Mouse (Mus musculus) limb, embryonic 12.5 days (tissue): ENCODE measurements at regions not wholly inside any gene's neighbourhood (a gene's known extent, or its start where the extent isn't known, plus 50 kb on each side); places are given as distances from the start of the nearest gene placed in this dataset.

Experiments
- ATAC-seq: fragments of 200-750 bp; cut with Nextera tagmentation; 2 replicates; pipeline ENCODE4 v1.8.0; 2017; ENCODE audit warnings: low read depth, moderate TSS enrichment; ENCODE audit not compliant: insufficient number of reproducible peaks, insufficient read depth, low FRiP score, low TSS enrichment
- H3K27ac ChIP-seq: fragments of 300-500 bp; sonication (generic); 2 replicates; pipeline ENCODE4 v1.5.1; 2016; ENCODE audit warnings: mild to moderate bottlenecking, moderate library complexity
- H3K27me3 ChIP-seq: fragments of 300-500 bp; sonication (generic); 2 replicates; pipeline ENCODE4 v1.6.1; 2016; ENCODE audit warnings: mild to moderate bottlenecking, moderate library complexity
- H3K36me3 ChIP-seq: fragments of 300-500 bp; sonication (generic); 2 replicates; pipeline ENCODE4 v1.6.1; 2016; ENCODE audit warnings: mild to moderate bottlenecking, moderate library complexity
- H3K4me1 ChIP-seq: fragments of 300-500 bp; sonication (generic); replicated peaks from 2 replicates; pipeline ENCODE4 v1.6.1; 2016
- H3K4me2 ChIP-seq: fragments of 300-500 bp; sonication (generic); 2 replicates; pipeline ENCODE4 v1.6.1; 2016; ENCODE audit warnings: mild to moderate bottlenecking, moderate library complexity
- H3K4me3 ChIP-seq: fragments of 300-500 bp; sonication (generic); replicated peaks from 2 replicates; pipeline ENCODE4 v1.5.1; 2016; ENCODE audit warnings: mild to moderate bottlenecking
- H3K9ac ChIP-seq: fragments of 300-500 bp; sonication (generic); replicated peaks from 2 replicates; pipeline ENCODE4 v1.6.1; 2016; ENCODE audit warnings: mild to moderate bottlenecking, moderate library complexity
- H3K9me3 ChIP-seq: fragments of 300-500 bp; sonication (generic); 2 replicates; pipeline ENCODE4 v1.6.1; 2016; ENCODE audit warnings: mild to moderate bottlenecking, moderate library complexity
- WGBS: fragments of 180-500 bp; shearing (Covaris S2); methylation state at CpG from one replicate; pipeline ENCODE4 v1.1.7; 2016; 5-methylcytosine and 5-hydroxymethylcytosine counted together

DNA sequence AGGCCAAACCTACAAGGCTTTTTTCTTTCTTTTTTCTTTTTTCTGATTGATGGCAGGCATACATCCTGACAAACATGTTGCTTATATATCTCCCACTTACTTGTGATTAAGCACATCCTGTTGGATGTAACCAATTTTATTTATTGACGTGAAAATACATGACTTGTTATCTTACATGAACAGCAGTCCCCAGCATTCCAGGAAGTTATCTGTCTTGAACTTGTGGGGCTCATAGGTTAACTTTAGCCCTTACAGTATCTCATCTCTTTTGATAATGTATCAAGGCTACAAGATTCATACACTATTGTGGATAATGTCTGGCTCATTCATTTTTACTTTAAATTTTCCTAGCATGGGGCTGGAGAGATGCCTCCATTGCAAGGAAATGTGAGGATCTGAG is 852.0 kb upstream of the Agtr1b start:
- WGBS: 82% methylated on average over 1 of the region's 1 CpGs
- Histone ChIP-seq H3K27ac (no peak overlapping the region), H3K4me3 (no peak overlapping the region), H3K4me1 (no peaks in the 10 kb centered on the region), H3K36me3 (no peaks in the 10 kb centered on the region), H3K27me3 (no peaks in the 10 kb centered on the region), H3K9me3 (no peaks in the 10 kb centered on the region), H3K4me2 (no peak overlapping the region), H3K9ac (no peak overlapping the region)
- ATAC-seq: no peak

GRCm38 (mm10) chr3:21241184-21241583 is 835.3 kb upstream of the Tbl1xr1 start:
- no peak overlapping the region for H3K9ac ChIP-seq
- WGBS: 86% methylated on average over 2 of the region's 2 CpGs
- H3K27me3 ChIP-seq: no peaks in the 10 kb centered on the region
- H3K4me3 ChIP-seq: no peak overlapping the region
- H3K27ac ChIP-seq: no peak overlapping the region
- no peak overlapping the region for H3K4me2 ChIP-seq
- no peaks in the 10 kb centered on the region for H3K4me1 ChIP-seq
- no peaks in the 10 kb centered on the region for H3K9me3 ChIP-seq
- no peaks in the 10 kb centered on the region for H3K36me3 ChIP-seq
- ATAC-seq: no peak

DNA sequence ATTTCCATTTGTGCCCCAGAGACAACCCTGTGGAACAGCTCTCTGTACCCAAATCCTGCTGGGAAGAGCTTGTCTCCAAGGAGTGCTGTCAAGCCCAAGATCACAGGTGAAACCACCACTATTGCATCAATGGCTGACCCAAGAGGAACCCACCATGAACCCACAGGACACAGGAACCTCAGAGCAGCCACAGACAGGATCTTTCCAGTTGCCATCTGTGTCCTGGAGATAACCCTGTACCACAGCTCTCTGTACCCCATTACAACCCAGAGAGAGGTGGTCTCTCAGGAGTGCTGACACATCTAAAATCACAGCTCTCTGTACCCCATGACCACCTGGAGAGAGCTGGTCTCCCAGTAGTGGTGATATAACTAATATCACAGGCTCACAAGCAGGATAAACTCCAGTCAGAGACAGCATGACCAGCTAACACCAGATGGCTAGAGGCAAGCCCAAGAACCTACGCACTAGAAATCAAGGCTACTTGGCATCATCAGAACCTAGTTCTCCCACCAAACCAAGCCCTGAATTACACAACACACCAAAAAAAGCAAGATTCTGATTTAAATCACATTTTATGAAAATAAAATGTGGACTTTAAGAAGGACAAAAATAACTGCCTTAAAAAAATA is 820.2 kb upstream of the Tbl1xr1 start:
- 100% methylated on average over 1 of the region's 1 CpGs for WGBS
- Histone ChIP-seq H3K4me2 (no peak overlapping the region), H3K4me3 (no peak overlapping the region)

GRCm38 (mm10) chr3:21263317-21263716 is 813.1 kb upstream of the Tbl1xr1 start:
- no peak for ATAC-seq
- Histone ChIP-seq H3K9me3 (no peaks in the 10 kb centered on the region), H3K9ac (no peak overlapping the region), H3K36me3 (no peaks in the 10 kb centered on the region), H3K27me3 (no peaks in the 10 kb centered on the region), H3K4me2 (no peak overlapping the region), H3K27ac (no peak overlapping the region), H3K4me3 (no peak overlapping the region), H3K4me1 (no peaks in the 10 kb centered on the region)
- WGBS: 84% methylated on average over 2 of the region's 2 CpGs

More for the DNA sequence above, 820.2 kb upstream of the Tbl1xr1 start:
- no peak for ATAC-seq
- Histone ChIP-seq H3K4me1 (no peaks in the 10 kb centered on the region), H3K27ac (no peak overlapping the region), H3K9ac (no peak overlapping the region), H3K36me3 (no peaks in the 10 kb centered on the region), H3K9me3 (no peaks in the 10 kb centered on the region), H3K27me3 (no peaks in the 10 kb centered on the region)

- ATAC-seq: no peak
- no peaks in the 10 kb centered on the region for H3K9me3 ChIP-seq
- no peaks in the 10 kb centered on the region for H3K36me3 ChIP-seq
- 80% methylated on average over 2 of the region's 2 CpGs for WGBS
- H3K4me1 ChIP-seq: no peaks in the 10 kb centered on the region
- H3K4me3 ChIP-seq: no peak overlapping the region
- H3K27ac ChIP-seq: no peak overlapping the region
- no peak overlapping the region for H3K4me2 ChIP-seq
- H3K9ac ChIP-seq: no peak overlapping the region
- no peaks in the 10 kb centered on the region for H3K27me3 ChIP-seq
These were observed 811.0 kb upstream of the Tbl1xr1 start for GRCm38 (mm10) chr3:21265491-21265890.

- WGBS: 77% methylated on average over 7 of the region's 7 CpGs
- H3K4me3 ChIP-seq: no peak overlapping the region
- no peak for ATAC-seq
These were observed 807.9 kb upstream of the Tbl1xr1 start for GRCm38 (mm10) chr3:21268429-21269129.

DNA sequence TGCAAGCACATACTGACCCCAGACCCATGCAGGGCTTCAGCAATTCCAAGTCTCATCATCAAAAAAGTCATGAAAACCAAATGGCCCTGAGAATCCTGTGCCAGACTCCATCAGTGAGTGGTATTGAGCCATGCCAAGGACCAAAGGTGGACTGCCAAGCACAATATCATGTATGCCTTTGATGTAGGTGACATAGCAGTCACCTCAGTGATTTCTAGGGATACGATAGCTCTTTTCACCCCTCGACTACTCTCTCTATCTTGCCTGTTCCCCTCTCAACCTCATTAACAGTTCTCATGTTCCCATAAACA is 807.4 kb upstream of the Tbl1xr1 start:
- Histone ChIP-seq H3K36me3 (no peaks in the 10 kb centered on the region), H3K9me3 (no peaks in the 10 kb centered on the region), H3K27ac (no peak overlapping the region), H3K4me3 (no peak overlapping the region), H3K4me2 (no peak overlapping the region), H3K9ac (no peak overlapping the region), H3K4me1 (no peaks in the 10 kb centered on the region), H3K27me3 (no peaks in the 10 kb centered on the region)
- 80% methylated on average over 2 of the region's 2 CpGs for WGBS
- ATAC-seq: no peak

More at GRCm38 (mm10) chr3:21268429-21269129, 807.9 kb upstream of the Tbl1xr1 start:
- Histone ChIP-seq H3K4me1 (no peaks in the 10 kb centered on the region), H3K27me3 (no peaks in the 10 kb centered on the region), H3K9me3 (no peaks in the 10 kb centered on the region), H3K36me3 (no peaks in the 10 kb centered on the region), H3K9ac (no peak overlapping the region), H3K4me2 (no peak overlapping the region), H3K27ac (no peak overlapping the region)

DNA sequence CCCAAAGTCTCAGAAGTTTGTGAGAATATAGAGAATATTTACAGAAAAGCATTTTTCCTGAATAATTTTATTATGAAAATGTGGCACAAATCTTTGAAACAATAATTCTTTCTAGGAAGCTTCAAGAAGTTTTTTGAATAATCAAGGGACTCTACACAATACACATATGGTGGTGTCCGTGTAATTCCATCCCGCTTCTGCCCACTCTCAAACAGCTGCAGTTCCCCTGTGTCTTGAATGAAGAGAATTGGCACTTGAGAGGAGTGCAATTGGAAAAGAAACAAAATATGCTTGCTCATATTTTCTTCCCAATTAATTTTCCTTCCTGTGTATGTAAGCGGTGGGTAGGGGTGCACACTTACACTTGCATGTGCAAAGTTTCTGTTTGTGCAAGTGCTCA is 805.7 kb upstream of the Tbl1xr1 start:
- Histone ChIP-seq H3K4me2 (no peak overlapping the region), H3K36me3 (no peaks in the 10 kb centered on the region), H3K27ac (no peak overlapping the region), H3K4me3 (no peak overlapping the region), H3K27me3 (no peaks in the 10 kb centered on the region), H3K9me3 (no peaks in the 10 kb centered on the region), H3K4me1 (no peaks in the 10 kb centered on the region), H3K9ac (no peak overlapping the region)
- WGBS: 93% methylated on average over 3 of the region's 3 CpGs
- no peak for ATAC-seq

- ATAC-seq: no peak
- no peaks in the 10 kb centered on the region for H3K4me1 ChIP-seq
- no peak overlapping the region for H3K4me2 ChIP-seq
- no peaks in the 10 kb centered on the region for H3K27me3 ChIP-seq
- H3K27ac ChIP-seq: no peak overlapping the region
- H3K36me3 ChIP-seq: no peaks in the 10 kb centered on the region
- H3K4me3 ChIP-seq: no peak overlapping the region
- no peaks in the 10 kb centered on the region for H3K9me3 ChIP-seq
- H3K9ac ChIP-seq: no peak overlapping the region
- WGBS: 88% methylated on average over 4 of the region's 4 CpGs
These were observed 804.2 kb upstream of the Tbl1xr1 start for GRCm38 (mm10) chr3:21272219-21272618.

GRCm38 (mm10) chr3:21292774-21293173 is 783.7 kb upstream of the Tbl1xr1 start:
- no peak overlapping the region for H3K4me2 ChIP-seq
- ATAC-seq: no peak
- H3K27ac ChIP-seq: no peak overlapping the region
- H3K27me3 ChIP-seq: no peaks in the 10 kb centered on the region
- whole genome bisulfite sequencing: 84% methylated on average over 1 of the region's 1 CpGs
- H3K9ac ChIP-seq: no peak overlapping the region
- H3K36me3 ChIP-seq: no peaks in the 10 kb centered on the region
- H3K4me3 ChIP-seq: no peak overlapping the region
- no peaks in the 10 kb centered on the region for H3K4me1 ChIP-seq
- no peaks in the 10 kb centered on the region for H3K9me3 ChIP-seq

DNA sequence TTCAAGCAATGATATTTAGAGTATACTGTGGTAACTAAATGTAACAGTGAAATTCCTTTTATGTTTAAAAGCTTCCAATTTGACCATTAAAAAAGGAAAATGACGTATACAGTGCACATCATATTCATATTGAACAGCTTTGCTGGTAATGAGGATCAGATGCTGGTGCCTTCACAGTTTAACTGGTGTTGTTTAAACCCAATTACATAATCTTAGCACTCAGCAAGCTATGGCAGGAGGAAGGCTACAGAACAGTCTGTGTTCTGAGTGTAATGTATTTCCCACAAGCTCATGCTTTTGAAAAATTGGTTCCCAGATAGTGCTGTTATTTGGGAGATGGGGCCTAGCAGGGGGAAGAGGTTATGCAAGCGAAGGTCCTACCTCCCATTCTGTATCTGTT is 783.1 kb upstream of the Tbl1xr1 start:
- WGBS: 53% methylated on average over 2 of the region's 2 CpGs
- no peak overlapping the region for H3K4me2 ChIP-seq
- no peak for ATAC-seq

GRCm38 (mm10) chr3:21294776-21295175 is 781.7 kb upstream of the Tbl1xr1 start:
- WGBS: 85% methylated on average over 3 of the region's 3 CpGs
- Histone ChIP-seq H3K4me3 (no peak overlapping the region), H3K27me3 (no peaks in the 10 kb centered on the region)

More for the DNA sequence above, 783.1 kb upstream of the Tbl1xr1 start:
- no peak overlapping the region for H3K4me3 ChIP-seq
- H3K9me3 ChIP-seq: no peaks in the 10 kb centered on the region
- no peaks in the 10 kb centered on the region for H3K4me1 ChIP-seq
- H3K9ac ChIP-seq: no peak overlapping the region
- no peak overlapping the region for H3K27ac ChIP-seq
- no peaks in the 10 kb centered on the region for H3K27me3 ChIP-seq
- H3K36me3 ChIP-seq: no peaks in the 10 kb centered on the region

More at GRCm38 (mm10) chr3:21294776-21295175, 781.7 kb upstream of the Tbl1xr1 start:
- Histone ChIP-seq H3K9ac (no peak overlapping the region), H3K9me3 (no peaks in the 10 kb centered on the region), H3K36me3 (no peaks in the 10 kb centered on the region), H3K27ac (no peak overlapping the region), H3K4me2 (no peak overlapping the region), H3K4me1 (no peaks in the 10 kb centered on the region)
- no peak for ATAC-seq
